Mouse (Mus musculus) lung, adult 10 weeks (tissue): ENCODE data around the gene Saxo1. TPM values are rescaled to one million over a fixed set of nuclear protein-coding genes. Genes with fewer than 3 reads are reported as not detected.

Experiments used
- polyA plus RNA-seq: library from polyadenylated mRNA; stranded (reverse); fragments of 350-450 nt; fragmentation: Illumina TruSeq; extraction: RNeasy Lipid Tissue Mini Kit (QIAGEN cat#74804); gene quantifications from one replicate; pipeline ENCODE4 v1.2.3, GENCODE M21; 2014; ENCODE audit warnings: low read depth, low replicate concordance; ENCODE audit not compliant: insufficient read depth

Saxo1 gene
- polyA plus RNA-seq = not detected

DNA sequence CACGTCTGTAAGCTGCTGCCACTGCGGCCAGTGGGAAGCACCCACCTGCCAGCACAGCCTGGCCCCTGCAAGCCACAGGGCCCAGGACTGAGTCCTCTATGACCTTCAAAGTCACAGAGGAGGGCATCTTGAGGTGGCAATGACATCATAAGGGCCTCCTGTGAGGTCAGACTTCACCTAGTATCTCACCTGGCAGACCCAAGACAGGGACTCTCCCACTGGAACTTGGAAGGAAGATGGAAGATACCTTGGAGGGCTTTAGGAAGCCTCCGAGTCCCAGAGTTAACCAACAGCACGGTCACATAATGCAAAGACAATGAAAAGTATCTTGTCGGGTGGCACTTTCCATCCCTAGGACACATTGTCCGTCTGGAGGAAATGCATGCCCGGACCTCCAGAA lies at the start of gene Saxo1:
TSS of gene Saxo1 (minus strand) at position 101 of the 400 bp plus-strand sequence.

DNA sequence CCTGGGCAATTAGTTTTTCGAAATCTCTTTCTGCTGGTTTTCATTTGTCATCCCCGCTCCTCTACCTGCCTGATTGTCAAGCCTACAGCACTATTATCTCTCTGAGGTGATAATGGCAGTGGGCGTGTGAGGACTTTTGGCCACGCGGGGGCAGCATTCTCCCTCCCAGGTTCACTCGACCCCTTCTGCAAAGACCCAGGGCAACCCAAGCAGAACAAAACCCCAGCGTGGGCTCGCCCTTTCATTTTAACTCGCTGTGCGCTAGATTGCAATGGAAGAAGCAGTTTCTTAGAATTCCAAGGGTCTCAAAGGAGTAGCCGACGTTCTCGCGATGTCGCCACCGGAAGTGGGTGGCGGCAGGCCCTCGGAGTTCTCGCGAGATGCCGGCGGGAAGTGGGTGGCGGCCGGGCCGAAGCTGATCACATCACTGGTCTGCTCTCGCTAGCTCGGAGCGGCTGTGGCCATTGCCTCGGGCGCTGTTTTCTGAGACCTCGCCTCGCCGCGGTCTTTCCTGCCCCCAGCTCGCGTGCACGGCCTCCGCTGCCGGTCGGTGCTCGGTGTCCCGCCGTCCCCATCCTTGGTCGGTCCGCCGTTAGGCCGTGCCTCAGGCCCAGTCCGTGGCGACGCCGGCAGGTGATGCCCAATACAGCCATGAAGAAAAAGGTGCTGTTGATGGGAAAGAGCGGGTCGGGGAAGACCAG lies 17.3 kb upstream of the Saxo1 start, which contains the start of gene Rraga:
TSS of gene Rraga (plus strand) at position 386 of the 701 bp plus-strand sequence.

Other genes with a start within 250 kb of the Saxo1 start
- 54.8 TPM for gene Rraga, start 17.3 kb upstream of the Saxo1 start, polyA plus RNA-seq
- gene Haus6, start 53.7 kb upstream of the Saxo1 start, polyA plus RNA-seq = 1.8 TPM
- gene Plin2, start 111.7 kb upstream of the Saxo1 start, polyA plus RNA-seq = 150 TPM
- 5.8 TPM for gene Dennd4c, start 190.2 kb upstream of the Saxo1 start, polyA plus RNA-seq